Mouse (Mus musculus): ENCODE results near the gene Gas2l1.

DNA sequence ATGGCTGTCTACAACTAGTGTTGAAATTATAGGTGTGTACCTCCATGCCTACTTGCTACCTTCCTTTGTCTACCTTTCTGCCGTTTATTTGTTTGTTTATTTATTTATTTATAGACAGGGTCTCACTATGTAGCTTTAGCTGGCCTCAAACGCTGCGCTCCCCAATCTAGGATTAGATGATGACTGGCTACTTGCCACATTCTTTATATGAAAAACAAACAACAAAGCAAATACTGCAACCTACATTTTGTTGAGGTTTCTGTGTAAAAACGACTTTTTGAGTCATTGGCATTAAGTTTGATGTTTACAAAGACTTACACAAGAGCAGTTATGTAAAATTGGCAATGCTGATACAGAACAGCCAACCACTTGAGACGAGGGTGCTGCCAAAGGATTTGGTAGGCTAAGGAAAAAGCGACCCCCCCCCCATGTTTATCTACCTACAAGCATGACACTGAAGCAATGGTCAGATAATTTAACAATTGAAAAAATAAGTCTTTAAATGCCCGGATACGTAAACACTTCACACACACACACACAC, 31.4 kb upstream of the Gas2l1 start:
- no peak for TF ChIP-seq GATA1 (IDR thresholded peaks at IDR 0.05; ENCODE audit: low read length)
- no peak for TF ChIP-seq TAL1 (IDR thresholded peaks at IDR 0.05; ENCODE audit: low read length)
